Mouse (Mus musculus) lung, embryonic 16.5 days (tissue): Measurements from ENCODE around the gene Lefty1. TPM values are rescaled to one million over a fixed set of nuclear protein-coding genes. Genes with fewer than 3 reads are reported as not detected.
"Not testable (repeated sequence)": the region's sequence is repeated elsewhere in the genome, so short reads cannot be mapped to it uniquely, and the experiment has no call there.

Experiments
- ATAC-seq: fragments of 200-750 bp; cut with Nextera tagmentation; 2 replicates; pipeline ENCODE4 v1.8.0; 2017; ENCODE audit warnings: low read depth, mild to moderate bottlenecking, moderate library complexity
- H3K27ac ChIP-seq: fragments of 300-500 bp; sonication (generic); 2 replicates; pipeline ENCODE4 v1.5.1; 2014; ENCODE audit warnings: mild to moderate bottlenecking, control low read depth, low read length
- H3K27me3 ChIP-seq: fragments of 300-500 bp; sonication (generic); 2 replicates; pipeline ENCODE4 v1.6.1; 2014; ENCODE audit warnings: low read depth, low read length, mixed read lengths; ENCODE audit not compliant: control insufficient read depth, insufficient read depth
- H3K36me3 ChIP-seq: fragments of 300-500 bp; sonication (generic); 2 replicates; pipeline ENCODE4 v1.6.1; 2014; ENCODE audit warnings: low read length; ENCODE audit not compliant: control insufficient read depth, insufficient read depth
- H3K4me1 ChIP-seq: fragments of 300-500 bp; sonication (generic); replicated peaks from 2 replicates; pipeline ENCODE4 v1.6.1; 2014; ENCODE audit warnings: low read length, mixed read lengths; ENCODE audit not compliant: control insufficient read depth, insufficient read depth
- H3K4me2 ChIP-seq: fragments of 300-500 bp; sonication (generic); 2 replicates; pipeline ENCODE4 v1.6.1; 2014; ENCODE audit warnings: low read depth, low read length, control low read depth
- H3K4me3 ChIP-seq: fragments of 300-500 bp; sonication (generic); 2 replicates; pipeline ENCODE4 v1.5.1; 2014; ENCODE audit warnings: mild to moderate bottlenecking, low read length, control low read depth
- H3K9ac ChIP-seq: fragments of 300-500 bp; sonication (generic); 2 replicates; pipeline ENCODE4 v1.6.1; 2014; ENCODE audit warnings: low read length, control low read depth
- H3K9me3 ChIP-seq: fragments of 300-500 bp; sonication (generic); 2 replicates; pipeline ENCODE4 v1.6.1; 2016; ENCODE audit warnings: low read length; ENCODE audit not compliant: control insufficient read depth
- WGBS: fragments of 180-500 bp; shearing (Covaris S2); extraction: QIAGEN DNeasy Blood & Tissue Kit; methylation state at CpG from one replicate; pipeline ENCODE4 v1.1.7; 2014; 5-methylcytosine and 5-hydroxymethylcytosine counted together
- polyA plus RNA-seq: library from polyadenylated mRNA; unstranded; fragments of >200 nt; fragmentation: Nextera tagmentation; extraction: Ambion mirVana; gene quantifications from 2 replicates; pipeline ENCODE4 v1.2.1, GENCODE M21; 2015

The Lefty1 gene
- polyA plus RNA-seq = 1.5 and 1.6 TPM in 2 replicates

DNA sequence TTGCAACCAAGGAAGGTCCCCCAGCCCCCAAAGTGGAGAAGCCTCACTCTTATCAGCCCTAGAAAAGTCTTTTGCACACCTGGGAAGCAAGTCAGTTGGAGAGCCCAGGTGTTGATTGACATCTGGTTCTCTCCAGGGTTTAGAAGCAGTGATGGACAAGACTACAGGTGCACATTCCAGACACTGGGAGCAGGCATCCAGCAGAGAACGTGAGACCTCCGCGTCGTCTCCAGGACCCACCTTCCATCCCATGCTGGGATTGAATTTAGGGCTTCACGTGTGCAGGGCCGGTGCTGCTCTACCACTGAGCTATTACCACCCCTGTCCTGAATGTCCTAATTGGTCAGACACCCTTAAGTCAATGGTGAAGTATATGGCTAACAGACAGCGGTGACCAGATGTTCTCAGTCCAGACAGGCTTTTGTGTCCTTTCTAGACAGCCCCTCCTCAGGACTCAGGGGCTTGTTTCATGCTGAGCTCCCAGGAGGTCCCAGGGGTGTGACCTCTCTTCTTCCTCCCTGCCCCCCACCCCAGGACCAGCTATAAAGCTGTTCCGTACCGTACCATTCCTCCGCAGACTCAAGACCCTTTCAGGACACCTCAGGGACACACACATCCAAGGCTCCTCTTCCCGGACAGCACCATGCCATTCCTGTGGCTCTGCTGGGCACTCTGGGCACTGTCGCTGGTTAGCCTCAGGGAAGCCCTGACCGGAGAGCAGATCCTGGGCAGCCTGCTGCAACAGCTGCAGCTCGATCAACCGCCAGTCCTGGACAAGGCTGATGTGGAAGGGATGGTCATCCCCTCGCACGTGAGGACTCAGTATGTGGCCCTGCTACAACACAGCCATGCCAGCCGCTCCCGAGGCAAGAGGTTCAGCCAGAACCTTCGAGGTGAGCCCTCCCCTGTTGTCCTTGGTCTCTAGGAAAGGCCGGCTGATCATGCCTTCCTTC is at the start of gene Lefty1:
Gene Lefty1 (plus strand): TSS at position 556 of the 953 bp plus-strand sequence.
- Histone ChIP-seq H3K27ac (no peak within 1 kb of the TSS), H3K4me2 (no peak within 1 kb of the TSS), H3K9me3 (no peaks in the 10 kb centered on the region), H3K27me3 (peaks cover 31% of the 10 kb centered on the region), H3K9ac (no peak within 1 kb of the TSS; the same call in 1 of the 2 replicates), H3K4me3 (no peak within 1 kb of the TSS), H3K36me3 (no peaks in the 10 kb centered on the region), H3K4me1 (no peaks in the 10 kb centered on the region)
- WGBS = 21% methylated on average over 21 of the region's 21 CpGs
- no peak for ATAC-seq

DNA sequence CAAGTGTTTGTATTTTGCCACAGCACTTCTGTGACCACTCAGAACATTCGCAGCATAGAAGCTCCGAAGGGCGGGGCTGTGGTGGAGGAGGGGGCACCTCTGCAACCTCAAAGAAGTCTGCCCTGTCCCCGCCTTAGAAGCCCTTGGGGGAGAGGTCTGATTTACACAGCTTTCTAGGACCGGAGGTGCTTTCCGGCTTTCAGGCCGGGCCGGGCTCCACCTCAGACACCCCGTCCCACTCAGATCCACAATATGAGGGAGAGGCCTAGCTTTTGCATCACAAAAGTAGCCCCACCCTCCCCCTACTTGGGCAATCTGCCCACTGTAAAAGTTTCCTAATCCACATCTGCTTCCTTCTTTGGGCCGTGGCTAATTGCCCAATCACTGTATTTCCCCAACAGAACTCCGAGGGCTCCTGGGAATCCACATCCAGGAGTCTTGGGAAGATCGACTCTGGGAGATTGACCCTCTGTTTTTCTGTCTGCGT is 46.2 kb upstream of the Lefty1 start:
- peaks cover 7% of the 10 kb centered on the region; the same call in 1 of the 2 replicates for H3K27me3 ChIP-seq
- peak overlapping the region; percentile 75 for H3K27ac ChIP-seq
- H3K36me3 ChIP-seq = no peaks in the 10 kb centered on the region
- peak overlapping the region; percentile 56 for H3K4me2 ChIP-seq
- no peaks in the 10 kb centered on the region for H3K9me3 ChIP-seq
- ATAC-seq = peak; percentile 92
- peak overlapping the region; percentile 62 for H3K9ac ChIP-seq
- peaks cover 14% of the 10 kb centered on the region for H3K4me1 ChIP-seq
- H3K4me3 ChIP-seq = peak overlapping the region; percentile 33
- 2% methylated on average over 13 of the region's 13 CpGs for WGBS

DNA sequence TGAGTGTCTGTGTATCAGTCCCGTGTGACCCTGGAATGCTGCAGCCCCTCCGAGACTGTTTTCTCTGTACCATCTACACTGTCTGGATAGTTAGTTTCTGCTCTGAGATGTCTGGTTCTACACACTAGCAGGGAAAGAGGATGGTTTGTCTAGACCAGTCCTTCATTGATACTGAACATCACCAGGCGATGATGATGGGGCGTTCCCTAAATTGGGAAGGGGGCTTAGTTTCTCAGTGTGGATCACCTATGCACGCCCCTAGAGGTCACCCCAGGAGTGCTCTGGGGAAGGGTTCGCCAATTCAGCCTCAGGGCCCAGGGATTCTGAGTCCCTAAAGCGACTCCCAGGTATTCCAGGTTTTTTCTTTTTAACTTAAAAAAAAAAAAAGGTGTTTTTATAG is 45.6 kb upstream of the Lefty1 start:
- Histone ChIP-seq H3K9me3 (no peaks in the 10 kb centered on the region), H3K27me3 (peaks cover 13% of the 10 kb centered on the region), H3K9ac (peak overlapping the region; percentile 62), H3K27ac (peak overlapping the region; percentile 75), H3K36me3 (no peaks in the 10 kb centered on the region), H3K4me3 (peak overlapping the region; percentile 33; the same call in 1 of the 2 replicates), H3K4me1 (peaks cover 14% of the 10 kb centered on the region), H3K4me2 (peak overlapping the region; percentile 56)
- 39% methylated on average over 7 of the region's 7 CpGs for WGBS
- ATAC-seq = no peak; the same call in 1 of the 2 replicates

DNA sequence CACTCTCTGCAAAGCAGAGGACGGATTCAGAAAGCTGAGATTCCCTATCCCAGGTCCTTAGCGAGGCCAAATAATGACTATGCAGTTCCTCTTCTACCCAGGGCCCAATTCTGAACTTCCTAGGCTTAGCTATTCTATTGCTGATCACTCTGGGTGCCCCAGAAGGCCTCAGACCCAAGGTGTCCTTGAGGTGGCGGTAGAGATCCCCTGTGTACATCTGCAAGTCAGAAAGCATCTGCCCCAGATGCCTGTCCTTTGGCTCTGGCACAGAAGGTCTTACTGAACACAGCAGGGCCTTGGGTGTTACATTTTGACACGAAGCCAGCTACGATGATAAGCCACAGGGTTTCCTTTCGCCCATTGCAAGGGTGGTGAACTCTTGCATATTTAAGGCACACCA is 45.0 kb upstream of the Lefty1 start:
- 58% methylated on average over 6 of the region's 6 CpGs for WGBS
- no peak overlapping the region for H3K27ac ChIP-seq
- no peak for ATAC-seq

DNA sequence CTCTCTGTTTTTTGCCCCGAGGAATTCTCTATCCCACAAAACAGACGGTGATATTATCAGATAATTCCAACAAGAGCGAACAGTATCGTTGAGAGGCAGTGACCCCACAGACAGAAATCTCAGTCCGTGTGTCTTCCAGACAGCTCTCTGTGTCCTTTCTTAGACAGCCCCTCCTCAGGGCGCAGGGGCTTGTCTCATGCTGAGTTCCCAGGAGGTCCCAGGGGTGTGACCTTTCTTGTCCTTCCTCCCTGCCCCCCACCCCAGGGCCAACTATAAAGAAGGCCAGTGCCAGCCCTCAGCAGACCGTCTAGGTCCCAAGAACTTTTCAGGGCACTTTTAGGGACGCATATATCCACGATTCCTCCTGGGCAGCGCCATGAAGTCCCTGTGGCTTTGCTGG is 42.0 kb upstream of the Lefty1 start, which contains the start of gene Lefty2:
Gene Lefty2 (plus strand): TSS at position 301 of the 400 bp plus-strand sequence.
- no peaks in the 10 kb centered on the region for H3K36me3 ChIP-seq
- H3K27me3 ChIP-seq = peaks cover 26% of the 10 kb centered on the region
- H3K27ac ChIP-seq = no peak within 1 kb of the TSS
- H3K9ac ChIP-seq = no peak within 1 kb of the TSS
- peaks cover 16% of the 10 kb centered on the region for H3K4me1 ChIP-seq
- no peaks in the 10 kb centered on the region for H3K9me3 ChIP-seq
- no peak within 1 kb of the TSS for H3K4me2 ChIP-seq
- 51% methylated on average over 10 of the region's 10 CpGs for WGBS
- no peak for ATAC-seq
- no peak within 1 kb of the TSS for H3K4me3 ChIP-seq

More for the DNA sequence above, 45.0 kb upstream of the Lefty1 start:
- H3K27me3 ChIP-seq = peaks cover 19% of the 10 kb centered on the region
- H3K4me3 ChIP-seq = no peak overlapping the region
- H3K36me3 ChIP-seq = no peaks in the 10 kb centered on the region
- no peak overlapping the region for H3K9ac ChIP-seq
- no peak overlapping the region for H3K4me2 ChIP-seq
- peaks cover 16% of the 10 kb centered on the region for H3K4me1 ChIP-seq
- no peaks in the 10 kb centered on the region for H3K9me3 ChIP-seq

DNA sequence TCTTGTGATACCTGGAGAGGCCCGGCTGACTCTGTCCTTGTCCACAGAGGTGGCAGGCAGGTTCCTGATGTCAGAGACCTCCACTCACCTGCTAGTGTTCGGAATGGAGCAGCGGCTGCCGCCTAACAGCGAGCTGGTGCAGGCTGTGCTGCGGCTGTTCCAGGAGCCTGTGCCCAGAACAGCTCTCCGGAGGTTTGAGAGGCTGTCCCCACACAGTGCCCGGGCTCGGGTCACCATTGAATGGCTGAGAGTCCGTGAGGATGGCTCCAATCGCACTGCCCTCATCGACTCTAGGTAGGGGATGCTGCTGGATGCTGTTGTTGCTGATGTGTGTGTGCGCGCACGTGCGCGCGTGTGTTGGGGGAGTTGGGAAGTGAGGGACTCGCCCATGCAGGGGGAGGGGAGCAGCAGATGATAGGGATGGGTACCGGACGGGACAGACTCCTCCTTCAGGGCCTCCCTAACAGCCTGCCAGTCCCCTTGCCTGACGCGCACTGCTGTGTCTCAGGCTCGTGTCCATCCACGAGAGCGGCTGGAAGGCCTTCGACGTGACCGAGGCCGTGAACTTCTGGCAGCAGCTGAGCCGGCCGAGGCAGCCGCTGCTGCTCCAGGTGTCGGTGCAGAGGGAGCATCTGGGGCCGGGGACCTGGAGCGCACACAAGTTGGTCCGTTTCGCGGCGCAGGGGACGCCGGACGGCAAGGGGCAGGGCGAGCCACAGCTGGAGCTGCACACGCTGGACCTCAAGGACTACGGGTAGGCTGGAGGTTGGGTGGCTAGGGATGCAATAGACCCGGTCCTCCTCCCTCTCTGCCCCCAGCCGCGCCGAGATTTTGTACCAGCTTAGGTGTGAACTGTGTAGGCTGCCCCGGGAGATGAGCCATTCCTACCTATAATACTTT is 40.5 kb upstream of the Lefty1 start:
- ATAC-seq, H3K9me3 ChIP-seq, H3K36me3 ChIP-seq, H3K4me1 ChIP-seq, H3K27ac ChIP-seq, H3K9ac ChIP-seq: not testable (repeated sequence)
- H3K27me3 ChIP-seq = peaks cover 26% of the 10 kb centered on the region
- H3K4me2 ChIP-seq = peak overlapping the region; percentile 28; the same call in 1 of the 2 replicates
- peak overlapping the region; percentile 13 for H3K4me3 ChIP-seq
- 4% methylated on average over 40 of the region's 51 CpGs for WGBS

DNA sequence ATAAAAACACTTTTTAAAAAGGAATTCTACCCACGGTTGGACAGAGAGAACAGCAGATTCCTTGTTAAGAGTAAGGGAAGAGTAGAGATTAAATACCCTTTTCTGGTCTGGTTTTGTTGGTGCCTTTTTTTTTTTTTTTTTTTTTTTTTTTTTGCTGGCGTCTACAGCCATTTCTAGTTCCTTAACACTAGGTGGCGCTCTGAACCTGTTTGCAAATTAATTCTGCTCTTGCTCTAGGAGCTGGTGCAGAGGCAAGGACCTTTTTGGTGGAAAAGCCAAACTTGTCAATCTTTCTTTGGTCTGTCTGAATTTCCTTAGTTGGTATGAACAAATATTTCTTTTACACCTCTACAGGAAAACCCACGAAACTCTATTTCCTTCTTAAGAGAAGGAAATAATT is 33.7 kb upstream of the Lefty1 start:
- Histone ChIP-seq H3K4me3 (no peak overlapping the region), H3K36me3 (no peaks in the 10 kb centered on the region), H3K4me1 (peaks cover 12% of the 10 kb centered on the region), H3K4me2 (no peak overlapping the region), H3K27ac (no peak overlapping the region), H3K27me3 (no peaks in the 10 kb centered on the region), H3K9ac (no peak overlapping the region), H3K9me3 (no peaks in the 10 kb centered on the region)
- no peak for ATAC-seq
- under 1% methylated on average over 4 of the region's 4 CpGs for WGBS

DNA sequence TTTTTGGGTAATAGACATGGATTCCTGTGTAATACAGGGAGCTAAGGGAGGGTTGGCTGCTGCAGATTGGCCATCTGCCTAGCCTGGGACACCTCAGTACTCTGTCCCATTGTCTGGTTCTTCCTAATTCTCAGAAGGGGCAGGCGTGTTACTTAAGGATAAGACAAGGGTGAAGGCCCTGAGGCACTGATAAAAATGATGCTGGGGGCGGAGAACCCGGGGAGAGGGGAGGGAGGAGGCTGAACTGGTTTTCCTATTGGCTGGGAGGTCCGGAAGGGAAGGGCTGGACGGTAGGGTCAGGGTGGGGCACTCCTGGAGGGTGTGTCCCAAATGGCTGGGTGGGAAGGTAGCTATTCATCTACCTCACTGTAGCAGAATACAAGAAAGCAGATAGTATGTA is 31.9 kb upstream of the Lefty1 start:
- Histone ChIP-seq H3K27ac (no peak overlapping the region), H3K4me3 (no peak overlapping the region), H3K9me3 (no peaks in the 10 kb centered on the region), H3K4me1 (peaks cover 12% of the 10 kb centered on the region), H3K36me3 (peaks cover 8% of the 10 kb centered on the region), H3K27me3 (no peaks in the 10 kb centered on the region), H3K4me2 (no peak overlapping the region), H3K9ac (no peak overlapping the region)
- ATAC-seq = no peak; the same call in 1 of the 2 replicates
- 29% methylated on average over 5 of the region's 5 CpGs for WGBS
